Mouse (Mus musculus): ENCODE results near the gene Zscan5b.

Zscan5b gene

GRCm38 (mm10) chr7:6204200-6204599 is 17.9 kb upstream of the Zscan5b start:
- ChIA-PET CTCF (interaction anchor here (0.5 to 2.3 kb wide), 9 partner anchors 9 to 85 kb away, joined by 3 to 8 read pairs (median 3); partner anchors contain the start of gene Zfp444 (in 1 of the 4)), POLR2A (interaction anchor here in 3 of 4 experiments (0.5 to 1.2 kb wide), 5 partner anchors 10 to 1189 kb away, joined by 3 to 5 read pairs (median 3); partner anchors contain the start of gene Fiz1 (in 1 of the 3))

DNA sequence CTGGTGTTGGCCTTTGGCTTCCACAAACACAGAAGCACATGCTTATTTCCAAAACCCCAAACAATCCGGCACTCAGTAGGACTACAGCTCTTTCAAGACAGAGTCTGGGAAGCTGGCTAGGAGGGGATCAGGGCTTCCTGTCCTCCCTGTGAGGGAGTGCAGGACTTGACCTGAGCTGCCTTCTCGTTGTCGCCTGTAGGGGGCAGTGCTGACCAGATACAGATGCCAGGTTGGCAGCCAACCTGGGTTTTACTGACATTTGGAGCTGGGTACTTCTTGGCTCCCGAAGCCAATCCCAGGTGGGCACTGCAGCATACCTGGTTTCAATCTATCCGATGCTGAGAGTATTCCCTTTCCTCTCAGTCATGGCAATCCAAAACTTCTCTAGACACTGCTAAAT is 8.9 kb upstream of the Zscan5b start:
- ChIA-PET POLR2A (interaction anchor here (0.6 to 2.8 kb wide), 14 partner anchors 13 to 898 kb away, joined by 3 to 15 read pairs (median 5); partner anchors contain the start of genes Galp (in 1 of the 4), Zfp667 (in 1 of the 4) and Zfp787 (in 1 of the 4)), CTCF (interaction anchor here (0.5 to 3.0 kb wide), 76 partner anchors 9 to 217 kb away, joined by 3 to 33 read pairs (median 5); partner anchors contain the start of genes Galp (in 2 of the 4), Zfp78 (in 2 of the 4), Zscan5b (in 2 of the 4) and Zfp787 (in 1 of the 4))

GRCm38 (mm10) chr7:6214691-6215090 is 7.4 kb upstream of the Zscan5b start:
- ChIA-PET POLR2A (interaction anchor here in 3 of 4 experiments (0.7 to 2.8 kb wide), 12 partner anchors 10 to 1195 kb away, joined by 3 to 15 read pairs (median 3); no protein-coding TSS in a partner anchor), CTCF (interaction anchor here (0.5 to 3.0 kb wide), 13 partner anchors 9 to 1267 kb away, joined by 3 to 33 read pairs (median 9); partner anchors contain the start of genes Zfp78 (in 1 of the 4) and Zscan5b (in 1 of the 4))

- ChIA-PET POLR2A (interaction anchor here in 3 of 4 experiments (0.6 to 0.8 kb wide), 3 partner anchors 20 to 79 kb away, joined by 3 to 6 read pairs (median 4); no protein-coding TSS in a partner anchor), CTCF (interaction anchor here in 2 of 4 experiments (0.6 to 1.5 kb wide), 3 partner anchors 9 to 45 kb away, joined by 3 read pairs; no protein-coding TSS in a partner anchor)
Measured at GRCm38 (mm10) chr7:6220147-6220546, 1.9 kb upstream of the Zscan5b start.

DNA sequence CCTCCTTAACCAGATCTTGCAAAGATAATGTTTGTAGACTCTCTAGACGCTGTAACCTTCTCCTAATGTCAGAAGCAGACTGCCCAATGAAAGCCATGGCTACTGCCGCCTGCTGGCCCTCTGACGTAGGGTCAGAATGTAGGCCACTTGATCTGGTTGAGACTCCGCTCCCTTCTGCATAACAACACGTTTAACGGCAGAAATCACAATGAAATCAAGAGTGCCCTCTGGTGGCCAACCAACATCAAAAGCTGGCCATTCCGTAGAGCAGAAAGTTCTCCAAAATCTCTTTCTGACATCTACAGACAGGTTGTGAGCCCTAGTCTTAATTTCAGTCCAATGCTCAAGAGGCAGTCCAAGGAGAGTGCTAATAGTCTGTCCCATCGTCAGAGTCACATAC is 6.4 kb downstream of the Zscan5b start:
- CTCF ChIA-PET: interaction anchor here in 3 of 4 experiments (0.6 to 4.4 kb wide), 6 partner anchors 10 to 34 kb away, joined by 3 to 24 read pairs (median 3); no protein-coding TSS in a partner anchor
- POLR2A ChIA-PET: interaction anchor here in 1 of 4 experiments (1.0 to 1.5 kb wide), 2 partner anchors 16 to 30 kb away, joined by 4 to 5 read pairs; no protein-coding TSS in a partner anchor

DNA sequence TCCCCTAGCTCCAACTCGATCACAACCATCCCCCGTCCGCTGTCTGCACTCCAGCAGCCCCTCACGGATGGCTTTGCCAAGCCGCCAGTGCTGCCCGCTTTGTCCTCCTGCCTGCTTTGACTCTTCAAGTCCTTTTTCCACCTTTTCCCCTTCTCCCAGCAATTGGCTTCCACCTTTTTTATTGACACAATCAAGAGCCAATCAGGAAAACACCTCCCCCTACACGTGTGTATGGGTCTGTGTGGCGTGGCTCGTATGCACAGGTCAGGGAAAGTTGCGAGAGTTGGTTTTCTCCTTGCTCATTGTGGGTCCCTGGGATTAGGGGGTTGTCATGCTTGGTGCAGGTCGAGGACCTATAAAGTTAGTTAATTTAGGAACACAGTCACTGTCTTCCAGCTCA is 17.7 kb downstream of the Zscan5b start:
- ChIA-PET CTCF (interaction anchor here (0.6 to 2.8 kb wide), 31 partner anchors 8 to 837 kb away, joined by 3 to 30 read pairs (median 5); partner anchors contain the start of genes Galp (in 1 of the 4), Zfp667 (in 1 of the 4) and Zfp78 (in 1 of the 4)), POLR2A (interaction anchor here (0.6 to 7.2 kb wide), 16 partner anchors 17 to 1178 kb away, joined by 3 to 139 read pairs (median 4); partner anchors contain the start of genes U2af2 (in 1 of the 4) and Zfp78 (in 1 of the 4))

- ChIA-PET CTCF (interaction anchor here (0.6 to 2.8 kb wide), 36 partner anchors 9 to 586 kb away, joined by 3 to 30 read pairs (median 6); partner anchors contain the start of genes Galp (in 1 of the 4), Zfp667 (in 1 of the 4) and Zfp78 (in 1 of the 4)), POLR2A (interaction anchor here (0.5 to 7.2 kb wide), 20 partner anchors 17 to 1428 kb away, joined by 3 to 139 read pairs (median 4); partner anchors contain the start of genes Gm3854 (in 1 of the 4) and Ube2s (in 1 of the 4))
Measured at GRCm38 (mm10) chr7:6240841-6241425, 18.9 kb downstream of the Zscan5b start.

GRCm38 (mm10) chr7:6244361-6245292 is 22.5 kb downstream of the Zscan5b start:
- ChIA-PET CTCF (interaction anchor here in 3 of 4 experiments (0.6 to 3.2 kb wide), 13 partner anchors 11 to 54 kb away, joined by 3 to 14 read pairs (median 5); no protein-coding TSS in a partner anchor), POLR2A (interaction anchor here (0.6 to 7.2 kb wide), 19 partner anchors 14 to 483 kb away, joined by 3 to 139 read pairs (median 4); partner anchors contain the start of genes Gm3854 (in 1 of the 4), Zfp667 (in 1 of the 4) and Zfp78 (in 1 of the 4))

DNA sequence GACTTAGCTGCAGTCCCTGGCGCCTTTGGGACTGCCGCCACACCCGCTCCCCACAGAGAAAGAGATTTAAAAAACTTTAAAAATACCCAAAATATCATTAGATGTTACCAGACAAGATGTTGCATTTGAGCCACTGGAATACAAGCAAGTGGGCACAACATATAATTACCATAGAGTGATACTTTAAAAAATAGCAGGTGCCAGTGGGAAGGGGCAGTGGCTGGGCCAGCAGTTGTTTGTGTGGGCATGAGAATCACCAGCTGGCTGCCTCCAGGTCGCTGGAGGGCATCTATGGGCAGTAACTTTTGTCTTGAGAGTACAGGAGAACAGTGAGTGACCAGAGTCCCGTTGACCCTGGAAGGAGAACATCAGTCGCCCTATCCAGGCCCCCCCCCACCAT is 30.3 kb downstream of the Zscan5b start, which contains the start of gene Epp13:
TSS of gene Epp13 (plus strand) at position 301 of the 400 bp plus-strand sequence.
- CTCF ChIA-PET: no interaction called here
- POLR2A ChIA-PET: no interaction called here

- ChIA-PET CTCF (interaction anchor here in 2 of 4 experiments (0.8 to 1.2 kb wide), 3 partner anchors 14 to 40 kb away, joined by 3 to 5 read pairs (median 3); no protein-coding TSS in a partner anchor), POLR2A (interaction anchor here in 1 of 4 experiments (0.5 to 10.2 kb wide), 6 partner anchors 12 to 1169 kb away, joined by 3 to 139 read pairs (median 4); no protein-coding TSS in a partner anchor)
Measured at GRCm38 (mm10) chr7:6254451-6254850, 32.4 kb downstream of the Zscan5b start.

DNA sequence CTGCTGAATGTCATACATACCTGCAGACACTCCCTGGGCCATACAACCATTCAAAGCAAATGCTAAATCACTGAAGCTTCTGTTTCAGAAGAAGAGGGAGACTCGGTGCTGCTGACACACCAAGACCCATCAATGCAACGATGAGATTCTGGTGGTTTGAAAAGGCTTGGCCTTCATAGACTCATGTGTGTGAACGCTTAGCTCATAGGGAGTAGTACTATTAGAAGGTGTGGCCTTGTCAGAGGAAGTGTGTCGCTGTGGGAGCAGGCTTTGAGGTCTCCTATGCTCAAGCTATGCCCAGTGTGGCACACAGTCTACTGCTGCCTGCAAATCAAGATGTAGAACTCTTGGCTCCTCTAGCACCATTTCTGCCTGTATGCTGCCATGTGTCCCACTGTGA is 35.3 kb downstream of the Zscan5b start:
- ChIA-PET CTCF (interaction anchor here in 3 of 4 experiments (0.7 to 3.5 kb wide), 4 partner anchors 16 to 62 kb away, joined by 4 to 29 read pairs (median 14); no protein-coding TSS in a partner anchor), POLR2A (interaction anchor here (0.7 to 10.2 kb wide), 20 partner anchors 9 to 1243 kb away, joined by 3 to 139 read pairs (median 6); partner anchors contain the start of genes Zfp444 (in 2 of the 4), Zfp667 (in 2 of the 4), Zfp78 (in 2 of the 4) and Fiz1 (in 1 of the 4))

- ChIA-PET CTCF (interaction anchor here (0.5 to 3.5 kb wide), 26 partner anchors 14 to 469 kb away, joined by 3 to 29 read pairs (median 4); partner anchors contain the start of genes Zfp667 (in 1 of the 4) and Zfp78 (in 1 of the 4)), POLR2A (interaction anchor here (0.5 to 10.2 kb wide), 81 partner anchors 8 to 1357 kb away, joined by 3 to 139 read pairs (median 5); partner anchors contain the start of genes Zfp444 (in 4 of the 4), Zfp667 (in 3 of the 4), Zfp787 (in 3 of the 4) and Peg3 (in 2 of the 4))
Measured at GRCm38 (mm10) chr7:6258232-6259220, 36.4 kb downstream of the Zscan5b start.

DNA sequence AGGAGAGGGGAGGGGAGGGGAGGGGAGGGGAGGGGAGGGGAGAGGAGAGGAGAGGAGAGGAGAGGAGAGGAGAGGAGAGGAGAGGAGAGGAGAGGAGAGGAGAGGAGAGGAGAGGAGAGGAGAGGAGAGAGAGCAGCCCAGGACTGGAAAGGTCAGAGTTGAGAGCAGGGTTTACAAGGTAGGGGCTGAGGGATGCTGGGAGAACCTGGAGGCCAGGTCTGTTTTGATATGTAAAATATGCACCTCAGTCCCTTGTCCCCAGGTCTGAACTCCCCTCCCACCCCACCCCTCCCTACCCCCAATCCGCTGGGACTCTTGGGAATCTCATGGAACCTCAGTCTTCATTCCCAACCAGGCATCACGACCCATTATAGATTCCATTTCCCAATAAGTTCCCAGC is 37.9 kb downstream of the Zscan5b start:
- ChIA-PET CTCF (interaction anchor here in 2 of 4 experiments (0.7 to 3.5 kb wide), 8 partner anchors 16 to 133 kb away, joined by 3 to 29 read pairs (median 10); partner anchors contain the start of gene Galp (in 1 of the 2)), POLR2A (interaction anchor here in 3 of 4 experiments (0.6 to 10.2 kb wide), 21 partner anchors 13 to 1246 kb away, joined by 3 to 139 read pairs (median 10); partner anchors contain the start of genes Fiz1 (in 1 of the 3), Peg3 (in 1 of the 3), Usp29 (in 1 of the 3) and Zfp444 (in 1 of the 3))

DNA sequence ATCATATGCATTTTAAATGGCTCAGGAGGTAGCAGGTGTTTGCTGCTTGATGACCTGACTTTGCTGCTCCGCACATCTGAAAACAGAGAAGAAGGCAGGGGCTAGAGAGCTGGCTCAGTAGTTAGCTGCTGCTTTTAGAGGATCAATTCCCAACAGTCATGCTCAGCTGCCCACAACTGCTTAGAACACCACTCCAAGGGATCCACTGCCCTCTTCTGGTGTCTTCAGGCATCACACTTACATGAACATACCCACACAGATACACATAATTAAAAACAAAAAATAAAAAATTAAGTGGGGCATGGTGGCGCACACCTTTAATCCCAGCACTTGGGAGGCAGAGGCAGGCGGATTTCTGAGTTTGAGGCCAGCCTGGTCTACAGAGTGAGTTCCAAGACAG is 40.0 kb downstream of the Zscan5b start:
- ChIA-PET CTCF (interaction anchor here (0.6 to 3.1 kb wide), 24 partner anchors 18 to 135 kb away, joined by 3 to 30 read pairs (median 6); partner anchors contain the start of genes Galp (in 2 of the 4) and Zfp444 (in 1 of the 4)), POLR2A (interaction anchor here in 3 of 4 experiments (0.7 to 10.2 kb wide), 7 partner anchors 20 to 101 kb away, joined by 3 to 139 read pairs (median 4); partner anchors contain the start of genes Galp (in 1 of the 3), Zfp444 (in 1 of the 3) and Zfp78 (in 1 of the 3))

DNA sequence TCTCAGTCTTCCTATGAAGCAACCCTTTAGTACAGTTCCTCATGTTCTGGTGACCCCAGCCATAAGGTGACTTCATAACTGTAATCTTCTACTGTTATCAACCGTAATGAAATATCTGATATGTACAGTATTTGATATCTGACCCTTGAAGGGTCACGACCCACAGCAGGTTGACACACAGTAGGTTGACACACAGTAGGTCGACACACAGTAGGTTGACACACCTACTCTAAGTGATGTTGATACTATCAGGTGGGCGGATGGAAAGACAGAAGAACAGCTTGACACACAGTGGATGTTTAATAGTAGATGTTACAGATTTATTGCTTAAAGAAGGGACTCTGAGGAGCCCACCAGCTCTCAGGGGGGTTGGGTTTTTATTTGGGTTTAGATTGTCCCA is 40.9 kb downstream of the Zscan5b start:
- ChIA-PET CTCF (interaction anchor here in 2 of 4 experiments (1.9 to 3.1 kb wide), 2 partner anchors 23 kb away, joined by 4 to 30 read pairs; no protein-coding TSS in a partner anchor), POLR2A (interaction anchor here in 1 of 4 experiments (10.2 kb wide), 1 partner anchor 20 kb away, joined by 139 read pairs; no protein-coding TSS in a partner anchor)
